ENCODE assay signal across 8 mouse cellular contexts in genomic region chr11:94978947-94979346, GRCm38 (mm10). TPM values are rescaled to one million over a fixed set of nuclear protein-coding genes. Genes with fewer than 3 reads are reported as not detected.
DNase-seq lines count a peak whose midpoint lies in the region; ATAC-seq lines count a peak whose summit lies in the region.

No protein-coding gene starts in this region.

- H3K27ac ChIP-seq in hindbrain, embryonic 16.5 days (ENCODE audit: low read depth, low read length) = peak overlapping the region; percentile 82

- ATAC-seq in hindbrain, embryonic 16.5 days = peak; percentile 96

- no peaks in the 10 kb centered on the region for H3K36me3 ChIP-seq in hindbrain, embryonic 16.5 days (ENCODE audit: control insufficient read depth, insufficient read depth, low read length)

- DNase-seq in WW6 (ENCODE audit: low read depth, low spot score) = peak; percentile 89
- DNase-seq in cerebellum, postnatal 4 days (ENCODE audit: low spot score in 2 of 2) = peak; percentile 94 to 98
- DNase-seq in gastrocnemius, adult 18-20 months (ENCODE audit: low spot score) = peak; percentile 98
- DNase-seq in left cerebral cortex, adult 11 months (ENCODE audit: low spot score) = peak; percentile 91
- peak; percentile 97 for DNase-seq in lung, postnatal 36 days
- peak; percentile 98 for DNase-seq in retina, postnatal 1 day
- peak; percentile 97 for DNase-seq in thymus, postnatal 4 days

- no peaks in the 10 kb centered on the region for H3K27me3 ChIP-seq in hindbrain, embryonic 16.5 days (replicated peaks; ENCODE audit: control insufficient read depth, insufficient read depth, low read length)

- H3K4me3 ChIP-seq in hindbrain, embryonic 16.5 days (ENCODE audit: low read length) = peak overlapping the region; percentile 30

- 0% methylated on average over 20 of the region's 20 CpGs for WGBS in hindbrain, embryonic 16.5 days

- H3K4me1 ChIP-seq in hindbrain, embryonic 16.5 days (ENCODE audit: control insufficient read depth, insufficient read depth, low read depth, low read length) = peaks cover 10% of the 10 kb centered on the region

- no peaks in the 10 kb centered on the region for H3K9me3 ChIP-seq in hindbrain, embryonic 16.5 days (ENCODE audit: control insufficient read depth, low read length)

- peak overlapping the region; percentile 53 for H3K9ac ChIP-seq in hindbrain, embryonic 16.5 days (ENCODE audit: low read depth, low read length)

- H3K4me2 ChIP-seq in hindbrain, embryonic 16.5 days (ENCODE audit: low read length) = peak overlapping the region; percentile 58

RNA-seq across cellular contexts. Expression of gene Sgca, which starts 2.8 kb away (rescaled TPM):
- 100 to 1,000 TPM; 283 to 304 TPM for total RNA-seq in gastrocnemius, adult 18-20 months (2021)
- polyA plus RNA-seq in hindbrain, embryonic 16.5 days (2015; fragmentation: Nextera tagmentation; extraction: Ambion mirVana) = 0.24 and 1.3 TPM in 2 replicates

RNA-seq across cellular contexts. Expression of gene Hils1, which starts 11.6 kb away (rescaled TPM):
- not detected for total RNA-seq in gastrocnemius, adult 18-20 months (2021)
- not detected in 2 replicates for polyA plus RNA-seq in hindbrain, embryonic 16.5 days (2015; fragmentation: Nextera tagmentation; extraction: Ambion mirVana)

RNA-seq across cellular contexts. Expression of gene Ppp1r9b, which starts 11.9 kb away (rescaled TPM):
- total RNA-seq in gastrocnemius, adult 18-20 months (2021) = 10 to 100 TPM; 16.1 to 24.5 TPM
- polyA plus RNA-seq in hindbrain, embryonic 16.5 days (2015; fragmentation: Nextera tagmentation; extraction: Ambion mirVana) = 17.8 and 18.8 TPM in 2 replicates

RNA-seq across cellular contexts. Expression of gene Samd14, which starts 30.7 kb away (rescaled TPM):
- total RNA-seq in gastrocnemius, adult 18-20 months (2021) = under 1 TPM; 0.34 to 0.52 TPM
- 160 and 181 TPM in 2 replicates for polyA plus RNA-seq in hindbrain, embryonic 16.5 days (2015; fragmentation: Nextera tagmentation; extraction: Ambion mirVana)

RNA-seq across cellular contexts. Expression of gene Col1a1, which starts 42.9 kb away (rescaled TPM):
- total RNA-seq in gastrocnemius, adult 18-20 months (2021) = 10 to 100 TPM; 64.6 to 65.0 TPM
- 105 and 275 TPM in 2 replicates for polyA plus RNA-seq in hindbrain, embryonic 16.5 days (2015; fragmentation: Nextera tagmentation; extraction: Ambion mirVana)

Comparison
In these comparisons a context has a peak if more than half of its experiments do, and no peak if none do; other contexts are left out.
1. Peak in every context shown above with its lines: DNase-seq, ATAC-seq, H3K4me3 ChIP-seq and H3K27ac ChIP-seq.